Mouse (Mus musculus) MEL (cell line): ENCODE measurements around the gene Tbc1d2. TPM values are rescaled to one million over a fixed set of nuclear protein-coding genes. Genes with fewer than 3 reads are reported as not detected.

ENCODE experiments used
- DNase-seq: peaks from one replicate; pipeline ENCODE4 v3.0.0; 2011; ENCODE audit warnings: low read depth, low spot score
- H3K27ac ChIP-seq: 2 replicates; pipeline ENCODE4 v1.5.1; 2012; ENCODE audit warnings: low read depth, mild to moderate bottlenecking, control low read depth, low read length, moderate library complexity; ENCODE audit not compliant: control insufficient read depth
- H3K27me3 ChIP-seq, 2 experiments: fragments of 150-350 bp in 1 of 2; sonication (generic) in 1 of 2; 2 replicates each; pipeline ENCODE4 v1.6.1; 2012; ENCODE audit warnings: low read length in 2 of 2, mild to moderate bottlenecking in 2 of 2, improper control_type of control experiment in 1 of 2, moderate library complexity in 1 of 2; ENCODE audit not compliant: insufficient read depth in 2 of 2, control insufficient read depth in 1 of 2
- H3K36me3 ChIP-seq, 2 experiments: 2 replicates each; pipeline ENCODE4 v1.6.1; 2012 to 2014; ENCODE audit warnings: low read length in 2 of 2, improper control_type of control experiment in 1 of 2, inconsistent platforms in 1 of 2, mild to moderate bottlenecking in 1 of 2; ENCODE audit not compliant: insufficient read depth in 2 of 2, control insufficient read depth in 1 of 2
- H3K4me1 ChIP-seq, 2 experiments: fragments of 150-350 bp in 1 of 2; sonication (generic) in 1 of 2; 2 replicates each; pipeline ENCODE4 v1.6.1; 2012; ENCODE audit warnings: low read length in 2 of 2, improper control_type of control experiment in 1 of 2, mild to moderate bottlenecking in 1 of 2; ENCODE audit not compliant: insufficient read depth in 2 of 2, control insufficient read depth in 1 of 2
- H3K4me3 ChIP-seq, 2 experiments: fragments of 150-350 bp in 1 of 2; sonication (generic) in 1 of 2; 2 replicates each; pipeline ENCODE4 v1.5.1; 2012; ENCODE audit warnings: low read depth in 2 of 2, low read length in 2 of 2, mild to moderate bottlenecking in 2 of 2, moderate library complexity in 2 of 2, control low read depth in 1 of 2, improper control_type of control experiment in 1 of 2; ENCODE audit not compliant: control insufficient read depth in 1 of 2, insufficient read depth in 1 of 2
- H3K79me2 ChIP-seq: 2 replicates; pipeline ENCODE4 v1.6.1; 2012; ENCODE audit warnings: mild to moderate bottlenecking, low read length, moderate library complexity; ENCODE audit not compliant: control insufficient read depth, poor library complexity, insufficient read depth
- H3K9ac ChIP-seq: 2 replicates; pipeline ENCODE4 v1.6.1; 2012; ENCODE audit warnings: low read depth, mild to moderate bottlenecking, control low read depth, low read length, moderate library complexity; ENCODE audit not compliant: control insufficient read depth, poor library complexity, severe bottlenecking
- H3K9me3 ChIP-seq: fragments of 150-350 bp; sonication (generic); replicated peaks from 2 replicates; pipeline ENCODE4 v1.6.1; 2012; ENCODE audit warnings: mild to moderate bottlenecking, low read length, improper control_type of control experiment, moderate library complexity; ENCODE audit not compliant: insufficient read depth
- BHLHE40 ChIP-seq: IDR thresholded peaks from 2 replicates; pipeline ENCODE4 v1.6.1; 2012; ENCODE audit warnings: low read depth, mild to moderate bottlenecking, inconsistent platforms, low read length, improper control_type of control experiment, borderline replicate concordance
- CHD2 ChIP-seq: IDR thresholded peaks from 2 replicates; pipeline ENCODE4 v1.6.1; 2011; ENCODE audit warnings: low read length, improper control_type of control experiment
- CTCF ChIP-seq, 3 experiments: IDR thresholded peaks in 2 of 3; conservative IDR thresholded peaks in 1 of 3; 2 replicates each; pipeline ENCODE4 v1.5.1; 2011 to 2012; ENCODE audit warnings: low read length in 3 of 3, low read depth in 2 of 3, mild to moderate bottlenecking in 2 of 3, improper control_type of control experiment in 1 of 3, inconsistent platforms in 1 of 3, mixed read lengths in 1 of 3, moderate library complexity in 1 of 3; ENCODE audit not compliant: control insufficient read depth in 1 of 3, insufficient read depth in 1 of 3, poor library complexity in 1 of 3, severe bottlenecking in 1 of 3
- ELF1 ChIP-seq: IDR thresholded peaks from 2 replicates; pipeline ENCODE4 v1.6.1; 2014; ENCODE audit warnings: low read depth, mild to moderate bottlenecking, inconsistent platforms, low read length, improper control_type of control experiment, moderate library complexity
- EP300 ChIP-seq, 2 experiments: IDR thresholded peaks; 2 replicates each; pipeline ENCODE4 v1.6.1; 2011; ENCODE audit warnings: improper control_type of control experiment in 2 of 2, low read length in 2 of 2, low read depth in 1 of 2, mild to moderate bottlenecking in 1 of 2
- ETS1 ChIP-seq: IDR thresholded peaks from 2 replicates; pipeline ENCODE4 v1.6.1; 2012; ENCODE audit warnings: low read depth, mild to moderate bottlenecking, inconsistent platforms, low read length, improper control_type of control experiment, moderate library complexity
- GATA1 ChIP-seq: IDR thresholded peaks from 2 replicates; pipeline ENCODE4 v1.6.1; 2011; ENCODE audit warnings: low read depth, low read length, improper control_type of control experiment
- HCFC1 ChIP-seq: IDR thresholded peaks from 2 replicates; pipeline ENCODE4 v1.6.1; 2012; ENCODE audit warnings: low read depth, mild to moderate bottlenecking, inconsistent platforms, low read length, improper control_type of control experiment, moderate library complexity
- JUND ChIP-seq: IDR thresholded peaks from 2 replicates; pipeline ENCODE4 v1.6.1; 2011; ENCODE audit warnings: low read depth, mild to moderate bottlenecking, improper control_type of control experiment, low read length
- MAX ChIP-seq: IDR thresholded peaks from 2 replicates; pipeline ENCODE4 v1.6.1; 2011; ENCODE audit warnings: low read length, improper control_type of control experiment
- MAZ ChIP-seq: IDR thresholded peaks from 2 replicates; pipeline ENCODE4 v1.6.1; 2012; ENCODE audit warnings: low read depth, mild to moderate bottlenecking, inconsistent platforms, low read length, improper control_type of control experiment
- MEF2A ChIP-seq: IDR thresholded peaks from 2 replicates; pipeline ENCODE4 v1.6.1; 2014; ENCODE audit warnings: low read depth, mild to moderate bottlenecking, inconsistent platforms, low read length, improper control_type of control experiment; ENCODE audit not compliant: poor library complexity, insufficient replicate concordance, severe bottlenecking; ENCODE audit errors: extremely low read depth
- MYB ChIP-seq: IDR thresholded peaks from 2 replicates; pipeline ENCODE4 v1.6.1; 2011; ENCODE audit warnings: mild to moderate bottlenecking, low read depth, low read length, improper control_type of control experiment
- NELFE ChIP-seq: IDR thresholded peaks from 2 replicates; pipeline ENCODE4 v1.6.1; 2011; ENCODE audit warnings: low read depth, low read length, improper control_type of control experiment
- NRF1 ChIP-seq: IDR thresholded peaks from 2 replicates; pipeline ENCODE4 v1.6.1; 2014; ENCODE audit warnings: low read depth, mild to moderate bottlenecking, inconsistent platforms, low read length, improper control_type of control experiment, moderate library complexity; ENCODE audit not compliant: poor library complexity, insufficient read depth, severe bottlenecking
- POLR2AphosphoS5 ChIP-seq: IDR thresholded peaks from 2 replicates; pipeline ENCODE4 v1.6.1; 2012; ENCODE audit warnings: low read depth, borderline replicate concordance, mild to moderate bottlenecking, inconsistent platforms, low read length, moderate library complexity, mixed read lengths
- RAD21 ChIP-seq: IDR thresholded peaks from 2 replicates; pipeline ENCODE4 v1.6.1; 2011; ENCODE audit warnings: mild to moderate bottlenecking, low read depth, low read length, improper control_type of control experiment
- RCOR1 ChIP-seq: IDR thresholded peaks from 2 replicates; pipeline ENCODE4 v1.6.1; 2012; ENCODE audit warnings: low read depth, mild to moderate bottlenecking, inconsistent platforms, low read length, improper control_type of control experiment
- SIN3A ChIP-seq: IDR thresholded peaks from 2 replicates; pipeline ENCODE4 v1.6.1; 2012; ENCODE audit warnings: low read length, improper control_type of control experiment, inconsistent platforms
- TCF12 ChIP-seq: IDR thresholded peaks from 2 replicates; pipeline ENCODE4 v1.6.1; 2014; ENCODE audit warnings: low read depth, mild to moderate bottlenecking, inconsistent platforms, low read length, improper control_type of control experiment, moderate library complexity
- USF1 ChIP-seq: IDR thresholded peaks from 2 replicates; pipeline ENCODE4 v1.6.1; 2014; ENCODE audit warnings: low read depth, mild to moderate bottlenecking, inconsistent platforms, low read length, improper control_type of control experiment, moderate library complexity
- USF2 ChIP-seq, 2 experiments: IDR thresholded peaks; 2 replicates each; pipeline ENCODE4 v1.6.1; 2011 to 2012; ENCODE audit warnings: improper control_type of control experiment in 2 of 2, low read length in 2 of 2, borderline replicate concordance in 1 of 2, inconsistent platforms in 1 of 2, low read depth in 1 of 2, mild to moderate bottlenecking in 1 of 2; ENCODE audit not compliant: insufficient read depth in 1 of 2
- ZC3H11A ChIP-seq: IDR thresholded peaks from 2 replicates; pipeline ENCODE4 v1.6.1; 2012; ENCODE audit warnings: low read depth, mild to moderate bottlenecking, inconsistent platforms, low read length, improper control_type of control experiment
- ZKSCAN1 ChIP-seq: IDR thresholded peaks from 2 replicates; pipeline ENCODE4 v1.6.1; 2012; ENCODE audit warnings: low read depth, mild to moderate bottlenecking, inconsistent platforms, low read length, improper control_type of control experiment, moderate library complexity
- ZNF384 ChIP-seq: IDR thresholded peaks from 2 replicates; pipeline ENCODE4 v1.6.1; 2012; ENCODE audit warnings: low read depth, mild to moderate bottlenecking, inconsistent platforms, low read length, improper control_type of control experiment
- polyA plus RNA-seq, 2 experiments: library from polyadenylated mRNA; stranded (reverse) in 1 of 2; unstranded in 1 of 2; fragments of >175 nt in 1 of 2; fragments of >200 nt in 1 of 2; gene quantifications; 2 replicates each; pipeline versions ENCODE4 v1.2.1 to v1.2.4; 2012; ENCODE audit warnings: low replicate concordance in 2 of 2, low read depth in 1 of 2; ENCODE audit not compliant: insufficient read length in 2 of 2, insufficient read depth in 1 of 2, missing spikeins in 1 of 2
- total RNA-seq: library from RNA; depleted of rRNA; stranded (reverse); fragments of 300-350 nt; gene quantifications from 2 replicates; pipeline ENCODE4 v1.2.3, GENCODE M21; 2012

Tbc1d2 gene
- total and polyA plus RNA-seq, 3 experiments: 0.19 to 0.36 TPM; not detected in 1

DNA sequence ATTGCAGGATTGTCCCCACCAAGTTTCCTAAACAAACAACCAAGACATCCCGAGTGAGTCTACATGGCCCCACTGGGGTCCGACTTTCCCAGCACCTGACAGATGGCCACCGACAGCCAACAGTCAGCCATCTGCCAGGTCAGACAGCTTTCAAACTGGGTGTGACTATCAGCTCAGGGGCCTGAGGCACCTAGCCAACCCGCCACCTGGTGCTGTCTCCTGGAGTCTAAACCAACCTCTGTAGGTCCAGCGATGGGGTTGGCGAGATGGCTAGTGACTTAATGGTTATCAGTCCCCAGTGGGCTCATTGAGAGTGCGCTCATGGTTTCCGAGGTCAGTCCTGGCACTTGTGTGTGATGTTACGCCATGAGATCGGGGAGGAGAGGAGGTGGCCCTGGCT, 24.9 kb downstream of the Tbc1d2 start:
- Histone ChIP-seq H3K79me2 (no peaks in the 10 kb centered on the region; the same call in 1 of the 2 replicates), H3K4me1 (peaks cover 0 to 6% of the 10 kb centered on the region in 2 experiments; a peak in 2 of 4 replicates), H3K27ac (no peak overlapping the region), H3K9me3 (no peaks in the 10 kb centered on the region), H3K9ac (no peak overlapping the region)
- TF ChIP-seq POLR2AphosphoS5: no peak
- TF ChIP-seq MYB: no peak
- no peak for TF ChIP-seq MAX
- TF ChIP-seq NELFE: no peak
- TF ChIP-seq ZNF384: no peak
- no peak for TF ChIP-seq HCFC1
- TF ChIP-seq EP300 (IDR thresholded peaks at IDR 0.05; ENCODE audit: low read depth in 1 of 2, low read length in 2 of 2): no peak
- TF ChIP-seq SIN3A: no peak
- TF ChIP-seq ZKSCAN1: no peak
- no peak for TF ChIP-seq GATA1
- TF ChIP-seq CTCF (IDR thresholded peaks at IDR 0.05 in 2 of 3, conservative IDR thresholded peaks at IDR 0.05 in 1 of 3; ENCODE audit: control insufficient read depth in 1 of 3, insufficient read depth in 1 of 3, low read depth in 2 of 3, low read length in 3 of 3, poor library complexity in 1 of 3, severe bottlenecking in 1 of 3): no peak
- no peak for TF ChIP-seq RCOR1
- no peak for TF ChIP-seq USF2 (IDR thresholded peaks at IDR 0.05; ENCODE audit: borderline replicate concordance in 1 of 2, insufficient read depth in 1 of 2, low read depth in 1 of 2, low read length in 2 of 2)
- TF ChIP-seq ZC3H11A: no peak
- TF ChIP-seq BHLHE40: no peak
- no peak for TF ChIP-seq MEF2A
- TF ChIP-seq, all 39 proteins: peak for 0
- no peak overlapping the region for H3K4me3 ChIP-seq
- DNase-seq: no peak
- no peaks in the 10 kb centered on the region for H3K27me3 ChIP-seq
- H3K36me3 ChIP-seq: no peaks in the 10 kb centered on the region

- Histone ChIP-seq H3K9ac (no peak overlapping the region), H3K27me3 (no peaks in the 10 kb centered on the region), H3K9me3 (no peaks in the 10 kb centered on the region), H3K4me3 (no peak overlapping the region), H3K27ac (no peak overlapping the region), H3K79me2 (no peaks in the 10 kb centered on the region; the same call in 1 of the 2 replicates), H3K36me3 (no peaks in the 10 kb centered on the region), H3K4me1 (peaks cover 0 to 14% of the 10 kb centered on the region in 2 experiments; a peak in 2 of 4 replicates)
- no peak for TF ChIP-seq JUND
- TF ChIP-seq MAZ: no peak
- no peak for TF ChIP-seq MYB
- TF ChIP-seq ETS1: no peak
- TF ChIP-seq SIN3A: no peak
- no peak for TF ChIP-seq USF1
- TF ChIP-seq ZKSCAN1: no peak
- no peak for TF ChIP-seq GATA1
- TF ChIP-seq ELF1: no peak
- no peak for TF ChIP-seq CHD2
- TF ChIP-seq TCF12: no peak
- TF ChIP-seq NRF1: no peak
- no peak for TF ChIP-seq RAD21
- no peak for DNase-seq
Measured at GRCm38 (mm10) chr4:46623007-46623406, 27.0 kb downstream of the Tbc1d2 start.
